Mouse (Mus musculus): ENCODE data around the gene Wipf1. TPM values are rescaled to one million over a fixed set of nuclear protein-coding genes. Genes with fewer than 3 reads are reported as not detected.

Gene Wipf1
- total RNA-seq, 2 experiments from 2014 or later = 14.0 to 16.7 TPM

DNA sequence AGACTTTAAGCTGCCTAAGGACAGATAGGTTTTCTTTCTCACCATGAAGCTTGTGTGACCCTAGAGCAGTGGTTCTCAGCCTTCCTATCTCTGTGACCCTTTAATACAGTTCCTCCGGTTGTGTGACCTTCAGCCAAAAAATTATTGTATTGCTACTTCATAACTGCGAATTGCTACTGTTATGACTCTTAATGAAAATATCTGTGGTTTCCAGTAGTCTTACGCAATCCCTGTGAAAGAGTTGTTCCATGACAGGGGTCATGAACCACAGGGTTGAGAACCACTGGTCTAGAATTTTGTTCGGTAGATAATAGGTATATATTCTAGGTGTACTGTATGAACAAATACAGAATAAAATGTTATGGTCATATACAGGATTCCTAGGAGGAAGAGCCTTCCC lies 17.7 kb upstream of the Wipf1 start:
- no peak for DNase-seq (ENCODE audit: low spot score)
- intact Hi-C loops (cut with DNase I) = no loop called here

DNA sequence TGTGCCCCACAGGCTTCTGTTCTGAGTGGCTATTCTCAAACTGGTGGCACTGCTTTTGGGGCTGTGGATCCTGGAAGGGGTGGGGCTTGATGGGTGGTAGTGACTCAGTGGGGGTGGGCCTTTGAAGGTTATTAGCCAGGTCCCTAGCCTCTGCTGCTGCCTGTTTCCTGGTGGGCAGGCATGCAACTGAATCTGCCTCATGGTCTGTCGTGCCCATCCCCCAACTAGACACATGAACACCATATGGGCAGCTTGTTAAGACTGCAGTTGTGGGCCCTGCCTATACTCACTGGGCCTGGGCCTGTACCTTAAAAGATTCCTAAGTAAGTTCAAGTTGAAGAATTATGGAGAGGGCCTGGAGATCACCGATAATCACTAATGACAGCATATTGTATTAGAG lies 16.0 kb upstream of the Wipf1 start:
- intact Hi-C loops (cut with DNase I) = no loop called here
- DNase-seq (ENCODE audit: low spot score) = no peak

DNA sequence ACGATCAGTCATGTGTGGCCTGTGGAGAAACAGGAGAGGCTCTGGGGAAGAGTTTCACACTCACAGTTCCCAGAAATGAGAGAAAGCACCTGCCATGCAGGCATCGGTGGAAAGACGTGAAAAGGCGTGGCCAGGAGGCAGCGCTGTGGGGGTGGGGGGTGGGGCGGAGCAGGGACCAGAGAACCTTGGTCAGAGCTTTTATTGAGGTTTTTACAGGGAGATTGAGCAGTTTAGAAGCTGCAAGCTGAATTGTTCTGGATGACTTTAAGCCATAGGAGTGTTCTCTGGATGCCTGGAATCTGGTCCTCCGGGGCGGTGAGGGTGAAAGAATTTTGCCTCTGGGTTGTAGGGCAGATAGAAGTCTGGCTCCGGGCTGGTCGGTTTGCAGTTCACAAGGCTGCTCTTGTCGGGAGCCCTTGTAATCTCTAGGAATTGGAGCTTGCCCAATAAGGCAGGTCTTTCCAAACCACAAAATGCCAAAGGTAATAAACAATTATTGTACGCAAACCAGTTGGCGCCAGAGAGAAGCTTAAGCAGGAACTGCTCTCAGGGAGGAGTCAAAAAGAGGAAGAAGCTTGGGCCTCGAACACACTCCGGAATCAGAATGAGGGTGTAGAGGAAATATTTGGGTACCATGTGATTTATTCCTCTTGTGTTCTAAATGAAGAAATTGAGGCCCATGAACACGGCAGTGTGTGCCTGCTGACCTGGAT lies 11.1 kb upstream of the Wipf1 start:
- DNase-seq (ENCODE audit: low spot score) = no peak
- intact Hi-C loops (cut with DNase I) = no loop called here

DNA sequence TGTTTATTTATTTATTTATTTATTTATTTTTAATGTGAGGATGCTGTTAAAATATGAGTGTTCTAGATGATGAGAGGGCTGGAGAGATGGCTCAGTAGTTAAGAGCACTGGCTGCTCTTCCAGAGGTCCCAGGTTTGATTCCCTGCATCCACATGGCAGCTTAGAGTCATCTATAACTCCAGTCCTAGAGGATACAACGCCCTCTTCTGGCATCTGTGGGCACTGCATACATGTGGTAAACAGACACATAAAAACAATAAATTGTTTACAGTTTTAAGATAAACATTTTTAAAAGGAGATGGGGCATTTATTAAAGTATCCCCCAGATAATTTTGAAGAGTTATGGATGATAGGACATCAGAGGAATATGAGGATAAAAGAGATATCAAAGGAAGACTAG lies 10.2 kb upstream of the Wipf1 start:
- intact Hi-C loops (cut with DNase I) = no loop called here
- no peak for DNase-seq (ENCODE audit: low spot score)

DNA sequence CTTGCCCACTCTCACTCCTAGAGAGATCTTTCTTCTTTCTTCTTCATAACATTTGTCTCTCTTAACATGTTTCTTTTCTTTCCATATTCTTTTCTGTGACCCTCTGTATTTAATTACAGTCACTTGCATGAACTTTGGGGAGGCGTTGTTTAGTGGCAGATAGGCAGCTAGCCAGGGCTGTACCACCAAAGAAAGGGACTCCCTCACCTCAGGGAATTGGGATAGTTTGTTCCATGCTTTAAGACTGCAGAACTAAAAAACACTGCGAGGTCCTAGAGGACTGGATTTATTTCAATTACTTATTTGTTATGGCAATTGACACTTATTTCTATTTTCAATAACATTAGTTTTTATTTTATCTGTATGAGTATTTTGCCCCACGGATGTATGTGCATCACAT lies 9.6 kb upstream of the Wipf1 start:
- intact Hi-C loops (cut with DNase I) = no loop called here
- DNase-seq (ENCODE audit: low spot score) = no peak

DNA sequence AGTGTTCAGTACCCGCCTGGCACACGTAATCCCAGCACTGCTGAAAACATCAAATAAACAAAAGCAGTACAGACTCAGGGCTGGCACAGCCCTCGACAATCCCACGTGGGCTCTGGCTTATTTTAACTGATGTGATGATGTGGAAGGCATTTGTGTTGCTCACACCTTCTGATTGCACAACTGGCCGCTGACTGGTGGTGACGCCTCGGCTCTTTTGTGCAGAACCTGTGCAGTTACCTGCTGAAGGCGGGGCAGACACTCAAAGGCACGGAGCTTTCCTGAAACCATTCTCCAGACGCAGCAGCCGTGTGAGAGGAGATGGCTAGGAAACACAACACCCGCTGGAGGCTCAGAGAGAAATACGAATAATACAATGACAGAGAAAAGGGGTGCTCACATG lies 9.1 kb upstream of the Wipf1 start:
- DNase-seq (ENCODE audit: low spot score) = no peak
- intact Hi-C loops (cut with DNase I) = no loop called here

DNA sequence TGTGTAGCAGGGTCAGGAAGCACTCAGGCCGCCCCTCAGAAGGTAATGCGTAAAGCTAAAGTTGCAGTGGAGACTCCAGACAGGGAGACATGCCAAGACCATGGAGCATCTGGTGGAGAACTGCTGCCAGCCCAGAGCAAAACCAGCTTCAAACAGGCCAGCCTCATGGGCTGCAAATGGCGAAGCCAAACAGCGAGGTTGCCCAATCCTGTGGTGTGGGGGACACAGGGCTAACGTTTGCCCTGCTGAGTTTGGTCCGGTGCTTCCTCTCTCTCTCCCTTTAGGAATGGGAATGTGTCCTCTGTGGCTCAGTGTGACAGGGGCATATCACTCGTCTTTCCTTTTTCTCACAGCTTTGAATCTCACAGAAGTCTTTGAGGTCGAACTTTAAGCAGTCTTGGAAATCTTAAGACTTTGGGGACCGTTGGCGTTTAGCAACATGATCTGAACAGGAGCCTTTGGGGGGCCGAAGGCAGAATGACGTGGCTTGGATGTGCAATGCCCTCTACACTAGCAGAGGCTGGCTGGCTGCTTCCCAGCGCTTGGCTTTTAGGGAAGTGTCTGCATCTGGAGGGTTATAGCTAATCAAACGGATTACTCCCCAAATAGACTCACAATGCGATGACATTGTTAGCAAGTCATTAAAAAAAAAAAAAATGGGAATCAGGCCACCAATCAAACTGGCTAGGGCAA lies 6.7 kb upstream of the Wipf1 start:
- no peak for DNase-seq (ENCODE audit: low spot score)
- intact Hi-C loops (cut with DNase I) = no loop called here

DNA sequence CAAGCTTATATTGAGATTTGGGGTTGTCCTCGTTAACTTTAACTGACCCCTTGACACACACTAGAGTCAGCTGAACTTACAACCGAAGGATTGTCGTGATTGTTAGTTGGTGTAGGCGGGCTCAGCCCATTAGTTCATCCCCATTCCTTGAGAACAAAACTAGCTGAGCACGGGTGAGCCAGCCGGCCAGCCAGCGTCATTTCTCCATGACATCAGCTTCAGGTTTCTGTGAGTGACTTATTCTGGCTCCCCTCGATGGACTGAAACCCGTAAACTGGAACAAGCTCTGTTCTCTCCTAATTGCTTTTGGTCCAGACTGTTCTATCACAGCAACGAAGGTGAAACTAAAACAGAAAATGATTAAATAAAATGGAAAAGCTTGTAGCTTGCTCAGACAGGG lies 5.2 kb upstream of the Wipf1 start:
- DNase-seq (ENCODE audit: low spot score) = no peak
- intact Hi-C loops (cut with DNase I) = no loop called here

DNA sequence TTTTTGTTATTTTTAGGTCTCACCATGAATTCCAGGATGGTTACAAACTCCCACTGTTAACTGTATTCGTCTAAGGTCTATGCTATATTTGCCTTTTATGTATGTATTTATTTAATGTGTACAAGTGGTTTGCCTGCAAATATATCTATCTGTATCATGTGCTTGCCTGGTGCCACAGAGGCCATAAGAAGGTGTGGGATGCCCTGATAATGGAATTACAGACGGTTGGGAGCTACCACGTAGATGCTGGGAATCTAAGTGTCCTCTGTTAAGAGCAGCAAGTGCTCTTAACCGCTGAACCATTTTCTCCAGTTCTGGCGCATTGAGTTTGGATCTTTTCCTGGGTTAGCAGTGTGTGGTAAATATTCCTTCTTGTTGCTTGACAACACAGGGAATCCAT lies 953 bp upstream of the Wipf1 start:
- intact Hi-C loops (cut with DNase I) = no loop called here
- DNase-seq (ENCODE audit: low spot score) = no peak

DNA sequence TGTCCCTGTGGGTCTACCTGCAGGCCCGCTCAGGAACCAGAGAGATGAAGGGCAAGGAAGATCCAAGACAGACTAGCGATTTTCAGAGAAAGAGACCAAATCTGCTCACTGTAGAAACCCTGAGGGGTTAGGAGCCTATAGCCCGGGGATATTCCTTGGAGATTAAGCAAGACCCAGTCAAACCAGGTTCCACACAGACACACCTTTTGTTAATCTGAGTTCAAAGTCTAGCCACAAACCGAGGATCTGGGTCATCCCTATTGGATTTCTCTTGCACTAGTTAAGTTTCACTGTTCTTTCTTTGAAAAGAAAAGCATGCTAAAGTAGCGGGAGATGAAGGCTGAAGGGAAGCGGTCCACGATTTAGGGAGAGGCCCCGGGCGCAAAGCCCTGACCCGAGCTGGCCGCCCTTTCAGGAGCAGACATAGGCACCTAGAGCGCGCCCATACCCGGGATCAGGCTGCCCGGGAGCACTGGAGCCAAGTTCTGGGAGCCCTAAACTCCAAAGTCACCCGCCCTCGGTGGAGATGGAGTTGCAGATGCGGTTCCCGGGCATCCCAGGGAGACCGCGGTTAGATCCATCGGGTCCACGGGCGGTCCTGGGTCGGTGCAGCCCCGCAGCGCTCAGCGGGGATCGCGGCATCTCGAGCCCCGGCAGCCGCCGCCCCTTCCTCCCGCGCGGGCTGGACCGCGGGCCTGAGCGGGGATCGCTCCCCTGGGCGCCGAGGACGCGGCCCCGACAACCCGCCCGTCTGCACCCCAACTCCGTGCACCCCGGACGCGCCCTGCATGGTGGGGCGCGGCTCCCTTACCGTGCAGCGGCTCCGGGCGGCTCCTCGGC lies 798 bp downstream of the Wipf1 start:
- intact Hi-C loops (cut with DNase I) = loop anchor here (2.0 kb wide), 1 partner anchor 32 kb away; no protein-coding TSS in a partner anchor
- peak; percentile 28 for DNase-seq (ENCODE audit: low spot score)

DNA sequence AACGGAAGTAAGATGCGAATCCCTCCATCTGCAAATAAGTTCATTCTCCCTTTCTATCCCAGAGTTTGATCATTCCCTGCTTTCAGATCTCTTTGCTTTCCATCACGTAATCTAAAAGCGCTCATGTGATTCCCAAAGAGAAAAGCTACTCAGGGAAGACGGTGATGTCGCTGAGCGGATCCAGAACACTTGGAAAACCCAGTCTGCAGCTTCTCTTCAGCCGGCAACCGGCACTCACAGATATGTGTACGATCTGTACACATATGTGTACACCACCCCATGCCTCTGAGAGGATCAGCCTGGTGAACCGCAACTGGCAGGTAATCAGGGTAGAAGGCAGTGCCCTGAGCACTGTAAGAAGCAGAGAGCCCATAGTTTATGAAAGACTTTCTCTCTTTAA lies 1.6 kb downstream of the Wipf1 start:
- DNase-seq (ENCODE audit: low spot score) = no peak

DNA sequence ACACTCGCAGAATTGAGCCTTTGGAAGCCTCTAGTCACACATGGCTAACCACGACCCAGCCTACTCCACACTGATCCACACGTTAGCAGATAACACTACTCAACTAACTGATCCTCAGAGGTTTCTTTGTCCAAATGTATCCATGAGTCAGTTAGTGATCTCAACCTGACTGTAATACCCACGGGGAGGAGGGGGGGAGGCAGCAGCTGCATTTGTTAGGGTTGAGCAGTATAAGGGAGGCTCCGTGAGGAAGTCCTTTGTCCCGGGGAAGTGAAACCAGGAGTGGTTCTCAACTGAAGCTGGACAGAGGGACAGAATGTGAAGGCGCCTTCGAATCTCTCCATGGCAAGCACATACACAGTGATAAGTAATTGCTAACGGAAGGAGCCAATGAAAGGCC lies 2.8 kb downstream of the Wipf1 start:
- intact Hi-C loops (cut with DNase I) = no loop called here
- peak; percentile 44 for DNase-seq (ENCODE audit: low spot score)

More for the DNA sequence above, 1.6 kb downstream of the Wipf1 start:
- intact Hi-C loops (cut with DNase I) = loop anchor here (2.0 kb wide), 1 partner anchor 31 kb away; no protein-coding TSS in a partner anchor

DNA sequence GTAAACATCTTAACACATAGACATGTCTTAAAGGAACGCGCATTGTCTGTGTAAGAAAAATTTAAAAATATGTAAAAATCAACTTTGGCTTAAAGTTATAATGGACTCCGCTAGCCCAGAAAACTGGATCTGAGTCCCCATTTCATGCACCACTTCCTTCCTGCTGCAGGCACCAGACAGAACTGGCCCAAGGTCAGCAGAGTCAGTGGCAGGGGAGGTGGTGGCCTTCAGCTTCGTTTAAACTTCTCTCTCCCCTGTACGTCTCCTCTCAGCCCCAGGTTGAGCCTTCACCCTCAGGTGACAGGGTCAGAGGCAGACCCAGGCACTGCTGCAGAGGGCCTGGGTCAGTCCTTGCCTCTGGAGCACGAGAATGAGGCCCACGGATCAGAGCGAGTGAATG lies 6.6 kb downstream of the Wipf1 start:
- DNase-seq (ENCODE audit: low spot score) = no peak
- intact Hi-C loops (cut with DNase I) = no loop called here

DNA sequence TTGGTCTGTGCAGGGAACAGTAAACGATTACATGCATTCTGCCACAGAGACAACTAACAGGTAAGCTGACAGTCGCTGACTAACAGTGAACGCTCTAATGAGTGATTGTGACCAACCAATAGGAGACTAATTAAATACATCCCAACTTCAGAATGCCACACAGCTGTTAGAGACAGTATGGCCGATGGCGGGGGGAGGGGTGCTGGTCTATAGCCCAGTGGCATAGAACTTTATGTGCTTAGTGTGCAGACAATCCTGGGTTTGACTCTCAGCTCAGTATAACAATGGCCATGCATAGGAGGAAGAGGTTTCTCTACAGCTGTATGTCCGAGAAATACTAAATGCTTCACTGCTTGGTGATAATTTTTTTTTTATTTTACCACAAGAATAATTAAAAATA lies 7.2 kb downstream of the Wipf1 start:
- intact Hi-C loops (cut with DNase I) = no loop called here
- no peak for DNase-seq (ENCODE audit: low spot score)

DNA sequence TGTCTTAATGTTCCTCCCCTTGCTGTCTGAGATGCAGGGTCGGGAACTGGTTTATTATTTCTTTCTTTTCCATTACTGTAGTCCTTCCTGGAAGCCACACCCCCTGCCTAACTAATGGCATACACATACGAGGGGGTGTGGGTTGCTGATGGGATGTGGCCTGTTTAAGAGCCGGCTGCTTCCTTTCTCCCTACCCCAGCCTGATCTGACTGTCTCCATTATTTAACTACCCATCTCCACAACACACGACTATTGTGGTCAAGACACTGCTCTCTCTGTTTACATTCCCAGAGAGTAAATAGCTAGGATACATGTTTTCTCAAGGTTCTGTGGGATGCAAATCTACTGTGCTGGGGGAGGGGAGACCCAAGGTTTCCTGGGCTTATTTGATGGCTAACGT lies 7.8 kb downstream of the Wipf1 start:
- intact Hi-C loops (cut with DNase I) = no loop called here
- no peak for DNase-seq (ENCODE audit: low spot score)

DNA sequence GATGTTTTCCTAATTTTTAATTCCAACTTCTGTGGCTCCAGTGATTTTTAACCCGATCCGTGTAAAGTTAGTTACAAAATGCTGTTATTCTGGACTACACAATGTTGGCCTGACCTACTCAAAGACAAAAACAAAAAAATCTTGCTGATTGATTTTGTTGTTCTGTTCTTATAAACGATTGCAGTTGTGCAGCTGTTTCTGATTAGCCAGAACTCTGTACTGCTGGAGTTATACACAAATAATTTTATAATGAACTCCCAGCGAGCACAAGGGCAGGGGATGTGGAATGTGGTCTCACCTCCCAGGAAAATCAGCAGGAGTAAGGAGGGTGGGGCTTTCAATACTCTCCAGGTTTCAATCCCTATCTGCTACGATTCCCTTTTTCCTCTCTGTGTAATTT lies 10.6 kb downstream of the Wipf1 start:
- no peak for DNase-seq (ENCODE audit: low spot score)
- intact Hi-C loops (cut with DNase I) = no loop called here

DNA sequence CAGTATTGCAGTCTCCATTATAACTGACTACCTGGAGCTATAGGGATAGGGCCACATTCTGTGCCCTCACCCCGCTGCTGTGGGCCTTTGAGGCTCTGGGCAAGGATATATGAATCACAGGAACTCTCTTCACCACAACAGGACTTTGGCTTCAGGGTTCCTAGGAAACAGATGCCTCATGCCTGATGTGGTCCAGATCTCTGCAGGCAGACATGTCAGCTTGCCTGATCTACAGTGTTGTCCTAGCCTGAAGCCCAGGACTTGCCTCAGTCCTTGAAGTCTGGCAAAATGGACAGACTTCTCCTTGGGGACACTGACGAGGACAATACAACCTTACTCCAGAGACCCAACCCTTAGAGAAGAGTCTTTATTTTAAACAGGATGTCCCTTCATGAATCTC lies 11.2 kb downstream of the Wipf1 start:
- no peak for DNase-seq (ENCODE audit: low spot score)
- intact Hi-C loops (cut with DNase I) = no loop called here

DNA sequence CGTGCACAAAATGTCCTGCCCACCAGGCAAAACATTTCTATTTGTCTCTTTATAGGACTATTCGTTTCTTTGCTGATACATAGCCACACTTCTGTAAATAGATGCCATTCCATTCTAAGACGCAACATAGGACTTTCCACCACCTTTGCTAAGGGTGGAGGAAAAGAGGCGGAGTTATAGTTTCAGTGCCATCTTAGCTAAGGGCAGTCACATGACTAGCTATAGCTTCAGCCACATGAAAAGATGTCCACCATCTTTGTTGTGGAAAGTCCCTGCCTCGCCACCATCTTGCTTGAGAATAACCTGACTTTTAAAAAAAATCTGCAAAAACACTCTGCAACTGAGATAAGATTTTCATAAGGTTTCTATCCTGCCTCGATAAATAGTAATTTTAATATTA lies 15.4 kb downstream of the Wipf1 start:
- intact Hi-C loops (cut with DNase I) = no loop called here
- DNase-seq (ENCODE audit: low spot score) = no peak

DNA sequence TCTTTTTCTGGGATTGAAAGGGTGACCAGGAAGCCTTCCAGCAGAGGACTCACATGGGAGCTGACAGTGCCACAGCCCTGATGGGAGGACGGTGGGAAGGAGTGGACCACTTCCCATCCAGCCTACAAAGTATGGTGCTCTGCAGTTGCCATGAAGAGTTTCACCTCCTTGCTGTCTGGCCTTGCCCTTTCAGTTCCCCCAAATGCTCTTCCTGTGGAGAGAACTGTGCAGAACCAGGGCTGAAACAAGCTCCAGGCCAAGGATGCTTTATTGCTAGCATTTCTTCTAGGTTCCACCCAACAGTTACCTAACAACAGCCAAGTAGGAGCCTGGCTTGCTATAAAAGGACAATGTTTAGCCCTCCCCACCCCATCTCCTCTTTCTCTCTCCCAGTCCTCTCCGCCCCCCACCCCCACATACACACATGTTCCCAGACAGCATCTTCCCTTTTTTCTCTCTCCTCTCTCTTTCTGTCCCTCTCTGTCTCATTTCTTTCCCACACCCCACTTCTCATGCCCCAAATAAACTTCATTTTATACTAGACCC lies 16.3 kb downstream of the Wipf1 start:
- DNase-seq (ENCODE audit: low spot score) = no peak
- intact Hi-C loops (cut with DNase I) = no loop called here

DNA sequence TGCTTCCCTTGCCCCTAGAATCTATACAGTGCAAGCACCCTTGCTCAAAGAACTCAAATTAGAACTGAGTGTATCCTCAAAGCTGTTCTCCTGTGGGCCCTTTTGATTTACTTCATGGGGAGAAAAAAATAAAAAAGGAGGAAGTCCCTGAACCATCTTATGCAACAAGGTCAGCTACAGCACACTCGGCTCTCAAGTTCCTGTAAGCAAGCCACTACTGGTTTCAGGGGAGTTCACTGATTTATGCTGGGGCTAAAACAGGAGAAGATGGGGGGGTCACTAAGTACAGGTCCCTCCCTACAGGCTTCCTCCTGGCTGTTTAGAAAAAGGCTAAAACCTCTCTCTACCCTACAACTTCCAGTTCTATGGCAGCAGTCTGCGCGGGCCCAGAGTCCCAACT lies 17.5 kb downstream of the Wipf1 start:
- intact Hi-C loops (cut with DNase I) = no loop called here
- DNase-seq (ENCODE audit: low spot score) = no peak
